Mouse (Mus musculus): ENCODE data around the gene Plekha7.

DNA sequence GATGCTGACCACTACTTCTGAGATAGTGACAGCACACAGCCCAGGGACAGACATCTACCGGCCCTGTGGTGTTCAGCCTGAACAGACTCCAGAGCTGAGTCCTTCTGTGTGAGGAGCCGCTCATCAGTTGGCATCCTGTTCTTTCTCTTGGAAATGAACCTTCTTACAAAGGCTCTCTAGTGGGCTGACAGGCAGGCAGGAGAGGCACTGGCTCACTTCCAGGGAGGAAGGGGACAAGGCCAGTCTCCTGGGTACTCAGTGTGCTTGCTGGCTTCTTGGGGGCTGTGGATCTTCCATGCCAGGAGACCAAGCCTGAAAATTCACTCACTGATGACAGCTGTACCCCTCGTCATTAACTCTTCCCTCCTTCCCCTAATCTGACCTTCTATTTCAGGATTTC lies 170.5 kb downstream of the Plekha7 start:
- no peak for TF ChIP-seq POLR2A (IDR thresholded peaks at IDR 0.05; ENCODE audit: borderline replicate concordance, control insufficient read depth, low read depth, low read length)
- TF ChIP-seq CTCF (IDR thresholded peaks at IDR 0.05; ENCODE audit: control insufficient read depth, insufficient read depth, low read length), result no peak

Measured in bone marrow, adult 2 months (tissue).